Mouse (Mus musculus) heart, postnatal 0 days (tissue): Measurements from ENCODE around the gene Kri1. TPM values are rescaled to one million over a fixed set of nuclear protein-coding genes. Genes with fewer than 3 reads are reported as not detected.

Experiments
- ATAC-seq: fragments of 200-750 bp; cut with Nextera tagmentation; 2 replicates; pipeline ENCODE4 v1.8.0; 2017; ENCODE audit warnings: low read depth, moderate number of reproducible peaks, moderate library complexity; ENCODE audit not compliant: insufficient read depth
- DNase-seq: peaks from one replicate; pipeline ENCODE4 v3.0.0-alpha.2; 2016; ENCODE audit warnings: low spot score
- H3K27ac ChIP-seq: fragments of 300-500 bp; sonication (generic); 2 replicates; pipeline ENCODE4 v1.5.1; 2014; ENCODE audit warnings: low read depth, mild to moderate bottlenecking
- H3K27me3 ChIP-seq: fragments of 300-500 bp; sonication (generic); 2 replicates; pipeline ENCODE4 v1.6.1; 2014; ENCODE audit warnings: low read length, mixed read lengths; ENCODE audit not compliant: control insufficient read depth, insufficient read depth
- H3K36me3 ChIP-seq: fragments of 300-500 bp; sonication (generic); replicated peaks from 2 replicates; pipeline ENCODE4 v1.6.1; 2014; ENCODE audit warnings: low read length, mixed read lengths; ENCODE audit not compliant: control insufficient read depth, insufficient read depth
- H3K4me1 ChIP-seq: fragments of 300-500 bp; sonication (generic); 2 replicates; pipeline ENCODE4 v1.6.1; 2014; ENCODE audit warnings: antibody characterized with exemption; ENCODE audit not compliant: control insufficient read depth, insufficient read depth
- H3K4me2 ChIP-seq: fragments of 300-500 bp; sonication (generic); 2 replicates; pipeline ENCODE4 v1.6.1; 2014; ENCODE audit warnings: low read depth, mild to moderate bottlenecking, low read length, moderate library complexity
- H3K4me3 ChIP-seq: fragments of 300-500 bp; sonication (generic); 2 replicates; pipeline ENCODE4 v1.5.1; 2014; ENCODE audit warnings: low read depth, low read length
- H3K9ac ChIP-seq: fragments of 300-500 bp; sonication (generic); replicated peaks from 2 replicates; pipeline ENCODE4 v1.6.1; 2014; ENCODE audit warnings: low read depth, low read length, mixed read lengths
- H3K9me3 ChIP-seq: fragments of 300-500 bp; sonication (generic); replicated peaks from 2 replicates; pipeline ENCODE4 v1.6.1; 2016; ENCODE audit warnings: low read length; ENCODE audit not compliant: control insufficient read depth
- CTCF ChIP-seq: IDR thresholded peaks from 2 replicates; pipeline ENCODE4 v1.5.1; 2016; ENCODE audit warnings: antibody characterized with exemption, control low read depth, low read depth
- EP300 ChIP-seq: IDR thresholded peaks from 2 replicates; pipeline ENCODE4 v1.6.1; 2016; ENCODE audit warnings: antibody characterized with exemption, low read depth
- WGBS: fragments of 180-500 bp; shearing (Covaris S2); extraction: QIAGEN DNeasy Blood & Tissue Kit; methylation state at CpG from one replicate; pipeline ENCODE4 v1.1.7; 2014; 5-methylcytosine and 5-hydroxymethylcytosine counted together
- polyA plus RNA-seq: library from polyadenylated mRNA; unstranded; fragments of >200 nt; fragmentation: Nextera tagmentation; extraction: Ambion mirVana; gene quantifications from 2 replicates; pipeline ENCODE4 v1.2.1, GENCODE M21; 2015
- total RNA-seq: library from RNA; depleted of rRNA; stranded (reverse); fragments of >200 nt; gene quantifications from 2 replicates; pipeline ENCODE4 v1.2.3, GENCODE M21; 2014; ENCODE audit warnings: low replicate concordance

Gene Kri1
- total and polyA plus RNA-seq, 2 experiments from 2014 or later = 9.1 to 16.3 TPM

DNA sequence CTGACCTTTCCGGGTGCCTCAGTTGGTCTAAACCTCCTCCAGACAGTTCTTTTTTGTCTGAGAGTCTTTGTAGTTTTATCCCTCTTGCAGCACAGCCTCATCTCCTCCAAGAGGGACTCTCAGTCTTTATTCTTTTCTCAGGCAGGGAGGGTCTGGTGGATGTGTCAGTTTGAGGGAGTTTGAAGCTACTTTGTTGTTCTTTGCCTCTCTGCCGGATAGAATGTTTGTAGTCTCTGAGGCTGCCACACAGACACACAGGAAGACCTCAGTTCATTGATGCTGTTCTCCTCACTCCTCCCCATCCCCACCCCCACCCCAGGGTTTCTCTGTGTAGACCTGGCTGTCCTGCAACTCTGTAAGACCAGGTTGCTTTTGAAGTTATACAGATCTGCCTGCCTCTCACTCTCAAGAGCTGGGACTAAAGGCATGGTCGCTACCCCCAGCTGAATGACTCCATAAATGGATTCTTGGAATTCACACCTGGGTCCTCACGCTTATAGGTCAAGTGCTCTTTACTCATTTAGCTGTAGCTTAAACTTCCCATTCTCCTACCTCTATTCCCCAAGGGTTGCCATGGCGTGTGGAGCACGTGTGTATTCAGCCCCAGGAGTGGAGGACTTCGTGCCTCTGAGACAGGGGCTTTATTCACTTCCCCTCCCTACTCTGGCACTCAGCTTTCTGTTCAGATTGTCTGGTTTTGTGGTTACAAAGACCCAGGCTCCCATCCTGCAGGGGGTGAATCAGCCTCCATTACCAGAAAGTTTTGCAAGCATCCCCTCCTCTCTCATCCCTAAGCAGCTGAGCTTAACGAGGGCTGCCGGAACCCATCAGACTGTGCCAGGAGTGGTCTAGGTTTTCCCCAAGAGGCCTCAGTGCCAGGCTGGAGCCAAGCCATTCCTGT, 44.6 kb upstream of the Kri1 start:
- TF ChIP-seq EP300 = no peak
- no peak for TF ChIP-seq CTCF
- 28% methylated on average over 9 of the region's 9 CpGs for WGBS
- Histone ChIP-seq H3K4me3 (no peak overlapping the region), H3K9ac (no peak overlapping the region), H3K4me2 (no peak overlapping the region; the same call in 1 of the 2 replicates), H3K4me1 (peaks cover 33% of the 10 kb centered on the region), H3K27me3 (no peaks in the 10 kb centered on the region), H3K36me3 (no peaks in the 10 kb centered on the region), H3K27ac (peak overlapping the region; percentile 32; the same call in 1 of the 2 replicates), H3K9me3 (no peaks in the 10 kb centered on the region)
- no peak for ATAC-seq
- DNase-seq = no peak

DNA sequence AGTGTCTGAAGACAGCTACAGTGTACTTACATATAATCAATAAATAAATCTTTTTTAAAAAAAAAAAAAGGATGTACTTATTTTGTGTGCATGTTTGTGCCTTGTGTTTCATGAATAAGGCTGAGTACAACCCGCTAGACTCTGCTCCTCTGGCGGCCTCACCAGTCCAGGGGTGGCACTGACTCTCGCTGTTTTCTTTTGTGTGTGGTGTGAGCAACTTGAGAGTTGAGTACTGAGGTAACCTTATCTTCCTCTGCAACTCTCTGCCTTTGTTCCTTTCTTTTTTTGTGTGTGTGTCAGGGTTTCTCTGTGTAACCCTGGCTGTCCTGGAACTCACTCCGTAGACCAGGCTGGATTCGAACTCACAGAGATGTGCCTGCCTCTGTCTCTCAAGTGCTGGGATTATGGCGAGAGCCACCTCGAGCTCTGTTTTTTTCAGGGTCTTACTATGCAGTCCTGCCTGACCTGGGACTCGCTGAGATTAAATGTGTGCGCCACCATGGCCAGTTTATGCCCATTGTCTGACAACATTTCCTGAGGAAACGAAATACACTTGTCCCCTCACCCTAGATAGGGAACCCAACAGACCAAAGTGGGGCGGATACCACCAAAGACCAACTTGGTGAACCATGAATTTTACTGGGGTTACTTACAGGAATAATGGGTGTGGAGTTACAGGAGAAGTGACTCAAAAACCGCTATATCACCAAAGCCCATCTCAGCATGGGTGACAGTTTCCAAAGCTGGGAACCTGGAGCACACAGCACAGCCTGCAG, 43.8 kb upstream of the Kri1 start:
- no peak for DNase-seq
- H3K4me2 ChIP-seq = no peak overlapping the region
- no peak for ATAC-seq
- no peaks in the 10 kb centered on the region for H3K27me3 ChIP-seq
- peak overlapping the region; percentile 32; the same call in 1 of the 2 replicates for H3K27ac ChIP-seq
- TF ChIP-seq CTCF (no peak), EP300 (no peak)
- no peak overlapping the region for H3K9ac ChIP-seq
- no peak overlapping the region for H3K4me3 ChIP-seq
- 74% methylated on average over 12 of the region's 12 CpGs for WGBS
- H3K36me3 ChIP-seq = no peaks in the 10 kb centered on the region
- H3K4me1 ChIP-seq = peaks cover 33% of the 10 kb centered on the region
- H3K9me3 ChIP-seq = no peaks in the 10 kb centered on the region

DNA sequence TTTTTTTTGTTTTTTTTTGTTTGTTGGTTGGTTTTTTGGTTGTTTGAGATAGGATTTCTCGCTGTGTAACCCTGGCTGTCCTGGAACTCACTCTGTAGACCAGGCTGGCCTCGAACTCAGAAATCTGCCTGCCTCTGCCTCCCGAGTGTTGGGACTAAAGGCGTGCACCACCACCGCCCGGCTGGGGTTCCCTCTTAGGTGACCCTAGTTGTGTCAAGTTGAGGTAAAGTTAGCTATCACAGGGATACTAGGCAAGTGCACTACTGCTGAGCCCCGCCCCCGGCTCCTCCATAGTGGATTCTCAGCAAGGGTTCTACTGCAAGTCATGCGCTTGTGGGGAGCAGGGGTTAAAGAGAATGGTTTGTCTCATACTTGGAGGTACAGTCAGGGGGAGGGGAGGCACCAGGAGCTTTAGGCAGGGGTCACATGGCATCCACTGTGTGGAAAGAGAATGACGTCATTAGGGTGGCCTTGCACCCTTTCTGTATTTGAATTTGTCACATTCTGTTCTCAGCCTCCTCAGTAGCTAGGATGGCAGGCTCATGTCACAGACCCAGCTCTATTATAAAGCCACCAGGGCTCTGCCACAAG, 42.0 kb upstream of the Kri1 start:
- no peak for TF ChIP-seq CTCF
- TF ChIP-seq EP300 = no peak
- Histone ChIP-seq H3K36me3 (no peaks in the 10 kb centered on the region), H3K9ac (no peak overlapping the region; the same call in 1 of the 2 replicates), H3K9me3 (no peaks in the 10 kb centered on the region), H3K27ac (peak overlapping the region; percentile 89), H3K4me3 (no peak overlapping the region; the same call in 1 of the 2 replicates), H3K4me1 (peaks cover 33% of the 10 kb centered on the region), H3K27me3 (no peaks in the 10 kb centered on the region), H3K4me2 (0 out of 2 replicates have a peak overlapping the region, but pooled peaks have one; percentile 10)
- ATAC-seq (peak; percentile 62), DNase-seq (peak; percentile 70)
- WGBS = 83% methylated on average over 10 of the region's 10 CpGs

DNA sequence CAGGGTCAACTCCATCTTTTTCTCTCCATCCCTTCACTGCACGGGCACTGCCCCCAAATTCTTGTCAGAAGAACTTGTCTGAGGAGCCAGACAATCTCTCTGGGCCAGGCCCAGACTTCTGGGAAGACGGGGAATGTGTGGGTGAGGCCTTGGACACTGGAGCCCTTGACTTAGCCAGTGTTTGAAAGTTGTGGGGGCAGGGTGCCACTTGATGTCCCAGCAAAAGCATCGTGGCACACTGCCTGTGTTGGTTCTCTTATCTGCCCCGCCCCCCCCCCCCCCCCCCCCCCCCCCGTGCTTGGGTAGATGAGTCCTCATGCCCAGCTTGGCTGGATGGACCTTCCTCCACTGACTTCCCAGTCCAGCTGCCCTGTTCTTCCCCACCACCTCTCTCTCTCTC, 41.3 kb upstream of the Kri1 start:
- 16% methylated on average over 3 of the region's 5 CpGs for WGBS
- H3K27ac ChIP-seq = peak overlapping the region; percentile 68

DNA sequence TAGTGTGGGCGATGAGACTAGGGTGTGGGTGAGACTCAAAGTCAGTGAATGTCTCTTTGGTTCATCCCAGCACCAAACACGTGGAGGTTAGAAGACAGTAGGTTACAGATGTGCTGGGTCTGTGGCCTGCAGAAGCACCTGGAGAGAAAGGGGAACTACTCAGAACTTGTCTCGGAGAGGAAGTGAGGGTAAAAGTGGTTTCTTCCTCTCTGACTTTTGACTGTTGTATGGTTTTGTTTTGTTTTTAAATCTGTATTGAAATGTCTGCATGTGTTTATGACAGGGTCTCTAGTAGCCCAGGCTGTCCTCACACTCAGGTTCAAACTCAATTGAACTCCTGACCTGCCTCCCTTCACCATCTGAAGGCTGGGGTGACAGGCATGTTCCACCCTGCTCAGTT, 40.3 kb upstream of the Kri1 start:
- peak overlapping the region; percentile 68; the same call in 1 of the 2 replicates for H3K27ac ChIP-seq
- TF ChIP-seq CTCF = no peak
- TF ChIP-seq EP300 = no peak
- H3K36me3 ChIP-seq = no peaks in the 10 kb centered on the region
- no peak overlapping the region for H3K9ac ChIP-seq
- H3K4me1 ChIP-seq = peaks cover 33% of the 10 kb centered on the region
- ATAC-seq = no peak
- no peaks in the 10 kb centered on the region for H3K9me3 ChIP-seq
- 71% methylated on average over 3 of the region's 3 CpGs for WGBS
- no peak overlapping the region for H3K4me2 ChIP-seq
- no peaks in the 10 kb centered on the region for H3K27me3 ChIP-seq
- no peak for DNase-seq
- no peak overlapping the region for H3K4me3 ChIP-seq

More for the DNA sequence above, 41.3 kb upstream of the Kri1 start:
- no peaks in the 10 kb centered on the region for H3K27me3 ChIP-seq
- no peak overlapping the region for H3K4me3 ChIP-seq
- peak; percentile 82 for ATAC-seq
- DNase-seq = peak; percentile 83
- no peaks in the 10 kb centered on the region for H3K36me3 ChIP-seq
- no peak overlapping the region for H3K4me2 ChIP-seq
- TF ChIP-seq CTCF = no peak
- no peak for TF ChIP-seq EP300
- peaks cover 33% of the 10 kb centered on the region for H3K4me1 ChIP-seq
- no peak overlapping the region for H3K9ac ChIP-seq
- H3K9me3 ChIP-seq = no peaks in the 10 kb centered on the region
